Mouse (Mus musculus): ENCODE data around the gene Ccdc191.

Gene Ccdc191

DNA sequence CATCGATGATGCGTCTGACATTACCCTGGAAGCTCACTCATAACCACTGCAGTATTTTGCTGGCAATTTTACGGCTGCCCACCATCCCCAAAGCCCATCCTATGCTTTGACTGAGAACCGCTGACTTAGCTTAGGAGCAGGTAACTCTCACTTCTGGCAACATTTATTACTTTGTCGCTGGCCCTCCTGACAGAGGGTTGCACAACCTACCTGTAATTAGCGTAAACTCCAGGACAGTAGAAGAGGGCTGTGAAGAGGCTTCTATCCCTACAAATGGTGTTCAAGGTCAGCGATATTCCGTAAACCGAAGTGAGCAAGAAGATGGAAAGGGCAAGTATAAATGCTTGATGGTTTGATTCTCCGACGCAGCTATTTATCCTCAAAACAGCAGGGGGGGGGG, 81.6 kb downstream of the Ccdc191 start:
- in situ Hi-C loops (cut with MboI; ENCODE audit: low pct_unique_long_range_greater_than_20kb in 1 of 2, low sequenced_read_pairs in 2 of 2, unreplicated experiment in 1 of 2) = no loop called here

DNA sequence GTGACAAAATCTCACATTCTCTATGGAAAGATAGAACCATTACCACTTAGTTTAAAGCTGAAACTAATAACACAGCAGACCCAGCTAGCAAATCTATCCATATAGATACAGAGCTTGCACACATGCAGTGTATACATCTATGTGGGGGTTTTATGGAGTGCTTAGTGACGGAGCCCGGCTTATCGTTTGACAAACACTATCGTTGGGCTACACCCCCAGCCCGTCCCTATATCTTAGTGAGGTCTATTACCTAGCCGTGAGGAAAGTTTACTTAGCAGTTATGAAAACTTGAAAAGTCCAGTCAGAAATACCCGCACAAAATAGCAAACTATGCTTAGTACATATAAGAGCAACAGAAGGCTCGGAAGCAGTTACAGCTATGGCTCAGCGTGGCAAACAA, 82.1 kb downstream of the Ccdc191 start:
- in situ Hi-C loops (cut with MboI; ENCODE audit: low pct_unique_long_range_greater_than_20kb in 1 of 2, low sequenced_read_pairs in 2 of 2, unreplicated experiment in 1 of 2) = no loop called here

- in situ Hi-C loops (cut with MboI; ENCODE audit: low pct_unique_long_range_greater_than_20kb in 1 of 2, low sequenced_read_pairs in 2 of 2, unreplicated experiment in 1 of 2) = no loop called here
These were observed 82.8 kb downstream of the Ccdc191 start for GRCm38 (mm10) chr16:43972391-43972790.

DNA sequence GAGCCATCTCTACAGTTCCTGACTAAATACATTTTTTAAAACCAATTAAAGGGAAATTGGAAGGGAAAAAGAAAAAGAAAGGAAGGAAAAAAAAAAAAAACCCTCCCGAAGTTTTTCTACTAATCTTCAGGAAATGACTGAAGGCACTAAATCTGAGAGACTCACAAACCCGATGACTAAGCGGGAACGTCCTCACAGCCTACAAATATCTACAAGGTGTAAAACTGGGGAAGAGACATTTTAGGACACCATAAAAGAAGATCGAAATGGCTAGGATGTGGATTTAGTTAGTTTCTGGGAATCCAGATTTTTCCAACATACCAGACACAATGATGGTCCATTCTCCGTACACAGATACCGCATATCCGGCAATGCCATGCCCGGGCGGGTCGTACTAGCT, 83.5 kb downstream of the Ccdc191 start:
- in situ Hi-C loops (cut with MboI; ENCODE audit: low pct_unique_long_range_greater_than_20kb in 1 of 2, low sequenced_read_pairs in 2 of 2, unreplicated experiment in 1 of 2) = no loop called here

DNA sequence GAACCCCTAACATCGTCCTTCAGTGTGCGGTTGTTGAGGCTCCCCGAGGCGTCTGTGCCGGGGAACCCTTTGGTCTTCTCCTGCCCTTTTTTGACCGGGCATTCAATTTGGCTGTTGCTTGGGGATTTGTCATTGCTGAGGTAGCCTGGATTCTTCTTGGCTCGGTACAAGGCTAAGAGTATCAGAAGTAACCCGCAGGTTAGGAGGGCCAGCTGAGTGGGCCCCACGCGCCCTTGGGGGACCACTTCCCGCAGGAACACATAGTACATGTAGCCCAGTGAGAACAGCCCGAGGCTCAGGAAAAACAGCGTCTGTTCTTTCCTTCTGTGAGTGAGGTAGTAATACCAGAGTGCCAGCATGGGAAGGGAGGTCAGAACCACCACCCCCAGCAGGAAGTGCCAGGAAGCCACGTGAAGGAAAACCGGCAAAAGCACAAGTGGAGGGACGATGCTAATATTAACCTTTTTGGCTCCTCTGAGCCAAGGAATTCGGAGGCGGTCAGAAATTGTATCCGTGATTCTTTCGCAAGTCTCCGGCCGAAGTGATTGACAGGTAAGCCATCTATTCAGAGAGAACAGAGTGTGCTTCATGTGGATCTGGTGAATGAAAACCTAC, 84.1 kb downstream of the Ccdc191 start:
- in situ Hi-C loops (cut with MboI; ENCODE audit: low pct_unique_long_range_greater_than_20kb in 1 of 2, low sequenced_read_pairs in 2 of 2, unreplicated experiment in 1 of 2) = no loop called here

GRCm38 (mm10) chr16:43979010-43979327, 89.4 kb downstream of the Ccdc191 start:
- in situ Hi-C loops (cut with MboI; ENCODE audit: low pct_unique_long_range_greater_than_20kb in 1 of 2, low sequenced_read_pairs in 2 of 2, unreplicated experiment in 1 of 2) = no loop called here

- in situ Hi-C loops (cut with MboI; ENCODE audit: low pct_unique_long_range_greater_than_20kb in 1 of 2, low sequenced_read_pairs in 2 of 2, unreplicated experiment in 1 of 2) = no loop called here
These were observed 89.9 kb downstream of the Ccdc191 start, which contains the start of gene Zdhhc23 for GRCm38 (mm10) chr16:43979328-43980109. Gene Zdhhc23 (minus strand): TSS chr16:43979791.

DNA sequence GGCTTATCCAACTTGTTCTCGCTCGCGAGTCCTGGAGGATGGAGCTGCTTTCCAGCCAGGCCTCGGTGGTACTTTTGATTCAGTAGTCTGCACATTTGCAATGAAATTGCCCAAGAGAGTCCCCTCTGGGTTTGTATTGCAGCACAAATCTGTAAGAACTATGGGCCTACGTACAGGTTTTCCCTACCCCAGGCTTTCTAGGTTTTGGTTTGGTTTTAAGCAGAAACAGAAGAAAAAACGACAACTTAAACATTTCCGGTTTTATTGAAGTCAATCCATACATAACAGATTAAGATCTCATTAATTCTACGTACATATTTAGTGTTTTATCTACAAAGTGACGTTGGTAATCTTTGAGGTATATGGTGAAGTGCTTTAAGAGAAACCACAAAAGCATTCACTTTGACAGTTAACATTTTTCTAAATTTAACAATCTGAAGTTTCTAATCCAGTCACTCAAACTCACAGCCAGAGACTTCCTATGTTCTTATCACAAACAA, 90.6 kb downstream of the Ccdc191 start:
- in situ Hi-C loops (cut with MboI; ENCODE audit: low pct_unique_long_range_greater_than_20kb in 1 of 2, low sequenced_read_pairs in 2 of 2, unreplicated experiment in 1 of 2) = no loop called here

DNA sequence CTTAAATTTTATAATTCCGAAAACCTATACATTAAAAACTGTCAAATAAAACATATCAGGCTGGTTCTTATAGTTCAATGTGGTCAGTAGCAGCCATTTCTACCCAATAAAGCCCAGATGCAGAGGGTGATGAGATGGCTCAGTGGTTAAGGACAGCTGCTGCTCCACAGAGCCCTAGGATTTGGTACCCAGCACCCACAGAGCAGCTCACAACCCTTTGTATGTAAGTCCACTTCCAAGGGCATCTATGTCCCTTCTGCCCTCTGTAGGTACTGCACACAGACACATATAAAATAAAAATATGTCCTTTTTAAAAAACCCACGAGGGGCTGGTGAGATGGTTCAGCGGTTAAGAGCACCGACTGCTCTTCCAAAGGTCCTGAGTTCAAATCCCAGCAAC, 96.7 kb downstream of the Ccdc191 start:
- in situ Hi-C loops (cut with MboI; ENCODE audit: low pct_unique_long_range_greater_than_20kb in 1 of 2, low sequenced_read_pairs in 2 of 2, unreplicated experiment in 1 of 2) = no loop called here

DNA sequence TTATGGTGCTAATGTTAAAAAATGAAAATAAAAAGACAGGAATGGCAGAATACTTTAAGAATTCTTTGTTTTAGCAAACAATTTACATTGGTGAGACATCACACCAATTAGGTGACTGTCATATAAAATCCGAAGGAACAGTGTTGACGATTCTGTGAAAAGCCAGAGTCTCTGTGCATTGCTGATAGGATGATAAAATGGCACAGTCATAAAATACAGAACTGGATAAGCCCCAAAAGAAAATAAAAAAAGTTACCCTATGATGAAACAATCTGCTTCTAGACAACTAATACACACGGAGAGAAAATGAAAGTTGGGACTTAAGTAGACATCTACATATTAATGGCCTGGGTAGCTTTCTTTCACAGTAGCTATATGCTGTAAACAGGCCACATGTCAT, 105.0 kb downstream of the Ccdc191 start:
- in situ Hi-C loops (cut with MboI; ENCODE audit: low pct_unique_long_range_greater_than_20kb in 1 of 2, low sequenced_read_pairs in 2 of 2, unreplicated experiment in 1 of 2) = no loop called here

DNA sequence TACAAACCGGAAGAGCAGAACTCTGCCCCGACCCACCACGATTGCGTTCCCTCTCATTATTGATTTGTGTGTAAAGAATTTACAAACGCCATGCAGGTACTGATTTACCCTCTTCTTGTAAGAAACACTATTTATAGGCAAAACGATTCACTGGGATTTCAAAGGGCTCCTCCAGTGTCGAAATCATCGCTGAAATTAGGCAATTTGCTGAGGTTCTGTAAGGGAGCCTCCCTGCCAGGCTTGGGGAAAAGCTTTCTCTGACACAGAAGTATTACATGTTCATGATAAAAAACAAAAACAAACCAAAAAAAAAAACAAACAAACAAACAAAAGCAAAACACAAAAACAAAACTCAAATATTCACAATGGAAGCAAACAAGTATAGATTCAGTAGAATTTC, 109.5 kb downstream of the Ccdc191 start:
- in situ Hi-C loops (cut with MboI; ENCODE audit: low pct_unique_long_range_greater_than_20kb in 1 of 2, low sequenced_read_pairs in 2 of 2, unreplicated experiment in 1 of 2) = no loop called here

DNA sequence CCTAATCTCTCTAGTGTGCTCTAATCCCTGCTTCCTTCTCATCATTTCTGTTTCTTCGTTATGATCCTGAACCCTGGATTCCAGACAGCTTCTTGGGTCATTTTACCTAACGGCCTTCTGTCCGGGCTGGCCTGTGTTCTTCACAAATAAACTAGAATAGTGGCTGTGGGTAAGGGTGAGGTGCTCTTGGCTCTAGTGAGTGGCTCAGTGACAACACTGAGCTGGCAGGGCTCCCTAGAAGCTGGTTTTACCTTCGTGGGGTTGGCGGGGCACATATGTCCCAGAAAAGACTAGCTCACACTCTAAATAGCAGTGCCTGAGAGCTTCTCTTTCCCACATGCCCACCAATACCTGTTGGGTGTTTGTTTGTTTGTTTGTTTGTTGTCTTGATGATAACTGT, 109.9 kb downstream of the Ccdc191 start:
- in situ Hi-C loops (cut with MboI; ENCODE audit: low pct_unique_long_range_greater_than_20kb in 1 of 2, low sequenced_read_pairs in 2 of 2, unreplicated experiment in 1 of 2) = no loop called here

- in situ Hi-C loops (cut with MboI; ENCODE audit: low pct_unique_long_range_greater_than_20kb in 1 of 2, low sequenced_read_pairs in 2 of 2, unreplicated experiment in 1 of 2) = no loop called here
These were observed 112.5 kb downstream of the Ccdc191 start for GRCm38 (mm10) chr16:44002086-44002485.

GRCm38 (mm10) chr16:44011010-44011409, 121.4 kb downstream of the Ccdc191 start:
- in situ Hi-C loops (cut with MboI; ENCODE audit: low pct_unique_long_range_greater_than_20kb in 1 of 2, low sequenced_read_pairs in 2 of 2, unreplicated experiment in 1 of 2) = no loop called here
